Mouse (Mus musculus): ENCODE data around the gene Entpd2. TPM values are rescaled to one million over a fixed set of nuclear protein-coding genes. Genes with fewer than 3 reads are reported as not detected.
A peak's percentile ranks its signal among the peaks of the same experiment; 100 is the strongest.

The Entpd2 gene
- total RNA-seq, 2 experiments from 2014 or later = 14.9 to 16.1 TPM

DNA sequence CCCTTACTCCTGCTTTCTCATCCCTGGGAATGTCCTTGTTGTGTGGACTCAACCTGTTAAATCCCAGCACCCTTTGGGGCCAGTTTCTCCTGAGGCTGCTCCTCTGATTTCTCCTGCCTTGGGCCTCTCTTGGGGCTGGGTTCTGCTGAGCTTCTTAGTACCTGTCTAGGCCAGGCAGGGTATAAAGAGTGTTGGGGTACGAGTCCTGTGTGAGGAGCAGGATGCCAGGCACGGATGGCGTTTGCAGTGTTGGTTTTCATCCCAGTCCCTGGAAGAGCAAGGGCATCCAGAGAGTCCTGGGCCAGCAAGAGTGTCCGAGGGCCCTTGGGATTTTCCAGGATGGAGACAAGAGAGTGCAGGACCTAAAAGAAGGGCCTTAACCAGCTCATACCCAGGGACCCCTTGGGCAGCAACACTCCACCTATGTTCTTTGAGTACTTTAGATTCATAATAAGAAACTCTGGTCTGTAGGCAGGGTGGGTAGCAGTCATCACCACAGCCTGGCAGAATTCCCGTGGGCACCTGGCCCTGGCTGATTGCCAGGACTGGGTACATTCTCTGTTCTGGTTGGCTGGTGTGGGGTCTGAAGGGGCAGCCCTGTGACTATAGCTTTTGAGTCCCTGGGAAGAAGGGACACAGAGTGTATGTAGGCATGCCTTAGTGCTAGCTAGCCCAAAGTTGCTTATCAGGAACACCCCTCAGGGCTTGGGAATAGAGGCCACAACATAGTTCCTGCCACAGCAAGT lies 33.9 kb downstream of the Entpd2 start:
- peak in 1 of 2 experiments; percentile 18 for DNase-seq

DNA sequence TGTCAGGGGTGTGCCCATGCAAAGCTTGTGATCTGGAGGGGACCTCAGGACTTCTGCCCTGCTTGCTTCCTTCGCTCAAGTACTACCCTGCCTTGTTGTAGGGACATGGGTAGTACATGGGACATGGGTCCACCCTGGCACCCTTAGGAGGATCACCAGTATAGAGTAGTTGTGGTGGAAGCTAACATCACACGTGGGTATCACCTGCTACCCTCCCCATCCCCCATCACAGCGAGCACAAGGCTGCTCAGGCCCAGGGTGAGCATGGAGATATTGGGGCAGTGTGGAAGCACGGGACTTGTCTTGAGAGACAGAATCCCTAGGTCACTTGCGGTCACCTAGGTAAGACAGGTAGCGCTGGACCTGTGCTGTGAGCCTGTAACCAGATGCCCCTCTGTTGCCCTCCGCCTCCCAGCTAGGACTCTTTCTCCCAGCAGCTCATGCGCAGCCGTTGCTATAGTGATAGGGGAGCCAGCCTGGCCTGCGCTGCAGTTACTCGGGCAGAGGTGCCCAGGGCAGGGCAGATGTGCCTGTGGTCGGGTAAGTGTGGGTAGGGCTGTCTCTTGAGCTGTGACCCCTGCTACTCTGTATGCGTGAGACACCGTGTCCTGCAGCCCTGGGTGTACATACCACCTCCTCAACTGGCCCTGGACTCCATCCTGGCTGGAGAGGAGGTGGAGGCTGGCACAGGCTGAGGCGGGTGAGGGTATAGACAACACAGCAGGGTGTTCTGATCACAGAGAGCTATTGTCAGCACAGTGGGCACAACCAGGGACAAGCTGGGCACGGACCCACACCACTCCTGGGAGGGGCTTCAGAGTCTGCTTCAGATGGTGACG lies 34.9 kb downstream of the Entpd2 start:
- DNase-seq = peak; percentile 59 to 61

DNA sequence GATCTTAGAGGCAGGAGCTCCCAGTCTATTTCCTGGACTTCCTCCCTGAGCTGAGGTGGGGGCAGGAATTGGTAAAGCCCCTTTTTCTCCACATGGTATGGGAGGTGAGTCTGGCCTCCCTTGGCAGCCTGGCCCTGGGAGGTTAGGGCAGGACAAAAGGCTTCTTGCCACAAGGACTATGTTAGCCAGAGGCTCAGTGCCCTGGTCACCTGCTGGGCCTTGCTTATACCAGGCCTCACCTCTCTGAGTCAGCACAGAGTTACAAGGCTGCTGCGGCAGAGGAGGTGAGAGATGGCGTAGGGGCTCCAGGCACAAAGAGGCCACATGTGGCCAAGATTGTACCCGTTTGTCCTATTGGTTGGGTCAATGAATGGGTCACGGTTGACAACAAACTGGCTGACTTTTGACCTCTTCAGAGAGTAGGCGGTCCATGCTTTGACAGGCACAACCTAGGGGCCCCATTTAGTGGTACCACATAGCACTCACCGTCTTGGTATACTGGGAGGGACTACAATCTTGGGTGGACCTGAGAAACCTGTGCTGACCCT lies 35.7 kb downstream of the Entpd2 start:
- DNase-seq = no peak

DNA sequence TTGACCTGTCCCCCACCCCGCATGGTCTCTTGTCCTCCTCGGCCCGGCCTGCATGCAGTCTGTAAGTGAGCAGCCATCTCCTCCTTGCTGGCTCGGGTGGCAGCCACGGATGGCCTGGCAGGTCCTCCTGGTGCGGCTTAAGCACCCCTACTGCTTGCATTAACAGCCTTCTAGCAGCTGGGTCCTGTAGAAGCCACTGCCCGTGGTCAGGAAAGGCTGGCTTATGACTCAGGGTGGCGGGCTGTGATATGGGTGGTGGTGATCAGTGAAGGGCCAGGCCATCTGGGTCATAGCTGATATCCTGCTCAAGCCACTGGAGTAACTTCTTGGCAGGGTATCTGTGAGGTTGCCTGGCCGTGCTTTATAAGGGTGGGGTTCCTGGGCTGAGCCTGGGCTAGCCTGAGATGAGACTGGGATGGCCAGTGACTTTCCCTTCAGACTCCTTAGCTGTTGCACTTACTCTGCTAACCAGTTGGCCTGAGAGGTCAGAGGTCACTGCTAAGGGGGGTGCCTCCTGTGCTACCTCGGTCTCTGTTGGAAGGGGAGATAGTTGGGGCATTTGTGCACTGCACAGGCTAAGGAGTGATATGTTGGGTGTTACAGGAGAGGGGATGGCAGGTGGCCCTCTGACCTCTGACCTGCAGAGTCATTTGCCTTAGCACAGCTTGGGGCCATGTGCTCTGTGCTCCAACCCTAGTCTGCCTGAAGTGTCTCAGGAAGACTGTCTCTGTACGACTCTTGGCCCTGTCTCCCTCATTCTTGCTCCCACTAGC lies 36.8 kb downstream of the Entpd2 start:
- DNase-seq = no peak

DNA sequence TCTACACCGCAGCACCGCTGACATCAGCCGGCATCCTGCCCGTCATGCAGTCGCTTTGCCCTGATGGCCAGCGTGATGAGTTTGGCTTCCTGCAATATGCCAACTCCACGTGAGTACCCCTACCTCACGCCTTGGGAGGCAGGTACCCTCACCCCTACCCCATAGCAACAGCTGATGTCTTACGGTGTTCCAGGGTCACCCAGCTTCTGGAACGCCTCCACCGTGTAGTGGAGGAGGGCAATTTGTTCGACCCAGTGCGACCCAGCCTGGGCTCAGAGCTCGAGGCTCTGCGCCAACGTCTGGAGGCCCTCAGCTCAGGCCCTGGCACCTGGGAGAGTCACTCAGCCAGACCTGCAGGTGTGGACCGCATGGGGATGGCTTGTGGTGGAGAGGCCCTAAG lies 37.4 kb downstream of the Entpd2 start:
- no peak for DNase-seq

DNA sequence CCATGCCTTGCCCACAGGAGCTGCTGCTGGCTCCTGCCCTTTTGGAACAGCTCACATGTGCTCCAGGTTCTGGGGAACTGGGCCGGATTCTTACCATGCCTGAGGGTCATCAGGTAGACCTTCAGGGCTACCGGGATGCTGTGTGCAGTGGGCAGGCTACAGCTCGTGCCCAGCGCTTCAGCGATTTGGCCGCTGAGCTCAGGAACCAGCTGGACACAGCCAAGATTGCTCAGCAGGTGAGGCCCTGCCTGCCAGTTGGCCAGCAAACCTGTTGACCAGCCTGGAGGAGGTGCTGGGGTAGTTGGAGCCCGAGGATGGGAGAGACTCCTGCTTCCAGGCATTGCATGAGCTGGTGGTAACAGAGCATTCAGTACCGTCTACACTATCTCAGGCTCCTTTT lies 38.6 kb downstream of the Entpd2 start:
- DNase-seq = no peak

DNA sequence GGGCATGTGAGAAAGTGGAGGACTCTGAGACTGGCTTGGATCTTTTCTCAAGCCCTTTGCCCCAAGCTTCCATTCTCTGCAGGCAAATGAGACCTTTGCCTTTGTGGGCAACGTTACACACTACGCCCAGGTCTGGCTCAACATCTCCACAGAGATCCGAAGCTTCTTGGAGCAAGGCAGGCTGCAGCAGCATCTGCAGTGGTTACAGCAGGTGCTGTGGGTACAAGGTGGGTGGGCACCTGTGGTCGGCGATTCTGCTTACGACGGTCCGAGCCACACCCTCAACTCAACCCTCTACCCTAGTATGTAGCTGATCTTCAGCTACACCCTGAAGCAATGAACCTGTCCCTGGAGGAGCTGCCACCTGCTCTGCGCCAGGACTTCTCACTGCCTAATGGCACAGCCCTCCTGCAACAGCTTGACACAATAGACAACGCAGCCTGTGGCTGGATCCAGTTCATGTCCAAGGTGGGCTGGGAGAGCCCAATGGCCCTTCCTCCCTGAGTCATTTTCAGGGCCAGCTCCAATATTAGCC lies 40.7 kb downstream of the Entpd2 start:
- no peak for DNase-seq

DNA sequence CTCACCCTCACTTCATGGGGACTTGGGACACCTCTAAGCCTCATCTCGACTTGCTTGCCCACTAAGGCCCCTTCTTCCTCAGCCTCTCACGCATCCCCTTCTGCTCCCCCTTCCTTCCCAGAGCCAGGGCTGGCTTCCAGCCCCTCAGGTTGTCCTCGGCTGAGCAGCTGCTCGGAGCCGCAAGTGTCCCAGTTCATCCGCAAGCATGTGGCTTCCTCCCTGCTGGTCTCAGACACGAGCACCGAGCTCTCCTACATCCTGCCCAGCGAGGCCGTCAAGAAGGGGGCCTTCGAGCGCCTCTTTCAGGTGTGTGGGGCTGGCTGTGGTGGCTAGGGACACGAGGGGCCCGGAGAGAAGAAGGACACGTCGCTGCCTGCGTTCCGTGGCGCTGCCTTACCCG lies 45.4 kb downstream of the Entpd2 start:
- no peak for DNase-seq

DNA sequence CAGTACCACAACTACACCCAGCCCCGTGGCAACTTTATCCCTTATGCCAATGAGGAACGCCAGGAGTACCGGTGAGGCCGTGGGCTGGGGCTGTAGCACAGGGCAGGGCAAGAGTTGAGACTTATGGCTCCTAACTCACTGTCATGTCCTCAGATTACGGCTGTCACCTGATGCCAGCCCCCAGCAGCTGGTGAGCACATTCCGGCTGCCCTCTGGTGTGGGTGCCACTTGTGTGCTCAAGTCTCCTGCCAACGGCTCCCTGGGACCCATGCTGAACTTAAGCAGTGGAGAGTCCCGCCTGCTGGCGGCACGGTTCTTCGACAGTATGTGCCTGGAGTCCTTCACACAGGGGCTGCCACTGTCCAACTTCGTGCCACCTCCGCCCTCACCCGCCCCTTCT lies 47.0 kb downstream of the Entpd2 start:
- no peak for DNase-seq

Small RNA genes within 50 kb of the gene (microRNA-seq; reads per million reads assigned to microRNA genes)
- gene Mir3087 = 5.3 to 7.8 reads per million in 2 experiments

Other genes starting within 250 kb of the Entpd2 start
- 10 to 100 TPM; 21.3 to 21.5 TPM for gene Nrarp, start 215.1 kb upstream of the Entpd2 start, total RNA-seq (2021)
- 1 to 10 TPM; 1.3 to 1.8 TPM for gene Tor4a, start 199.0 kb upstream of the Entpd2 start, total RNA-seq (2021)
- 10 to 100 TPM; 55.1 to 58.1 TPM for gene Nelfb, start 184.4 kb upstream of the Entpd2 start, total RNA-seq (2021)
- gene Stpg3, start 181.2 kb upstream of the Entpd2 start, total RNA-seq (2021) = not detected
- not detected for gene Fam166a, start 177.1 kb upstream of the Entpd2 start, total RNA-seq (2021)
- 100 to 1,000 TPM; 309 to 323 TPM for gene Tubb4b, start 171.2 kb upstream of the Entpd2 start, total RNA-seq (2021)
- not detected for gene Slc34a3, start 161.5 kb upstream of the Entpd2 start, total RNA-seq (2021)
- not detected for gene Rnf224, start 159.1 kb upstream of the Entpd2 start, total RNA-seq (2021)
- gene Rnf208, start 153.6 kb upstream of the Entpd2 start, total RNA-seq (2021) = 100 to 1,000 TPM; 223 to 232 TPM
- not detected for gene Cysrt1, start 153.4 kb upstream of the Entpd2 start, total RNA-seq (2021)
- 1 to 10 TPM; 2.2 to 4.4 TPM for gene AL732309.1, start 149.0 kb upstream of the Entpd2 start, total RNA-seq (2021)
- 10 to 100 TPM; 35.5 to 40.4 TPM for gene Tmem203, start 140.4 kb upstream of the Entpd2 start, total RNA-seq (2021)
- gene Tprn, start 133.3 kb upstream of the Entpd2 start, total RNA-seq (2021) = 10 to 100 TPM; 19.4 to 23.1 TPM
- gene Ssna1, start 123.4 kb upstream of the Entpd2 start, total RNA-seq (2021) = 10 to 100 TPM; 65.0 to 69.4 TPM
- 10 to 100 TPM; 83.0 to 83.3 TPM for gene Anapc2, start 123.4 kb upstream of the Entpd2 start, total RNA-seq (2021)
- gene Tmem210, start 107.7 kb upstream of the Entpd2 start, total RNA-seq (2021) = not detected
- not detected for gene Lrrc26, start 106.0 kb upstream of the Entpd2 start, total RNA-seq (2021)
- gene Grin1, start 76.7 kb upstream of the Entpd2 start, total RNA-seq (2021) = 100 to 1,000 TPM; 420 to 431 TPM
- gene Man1b1, start 63.5 kb upstream of the Entpd2 start, total RNA-seq (2021) = 10 to 100 TPM; 50.6 to 52.3 TPM
- gene Dpp7, start 39.5 kb upstream of the Entpd2 start, total RNA-seq (2021) = 10 to 100 TPM; 26.1 to 38.4 TPM
- 10 to 100 TPM; 10.8 to 13.8 TPM for gene Uap1l1, start 30.2 kb upstream of the Entpd2 start, total RNA-seq (2021)
- gene Sapcd2, start 23.6 kb upstream of the Entpd2 start, total RNA-seq (2021) = 1 to 10 TPM; 3.7 to 4.6 TPM
- 100 to 1,000 TPM; 422 to 431 TPM for gene Npdc1, start 3.5 kb downstream of the Entpd2 start, total RNA-seq (2021)
- under 1 TPM; 0.87 to 0.94 TPM for gene Fut7, start 27.4 kb downstream of the Entpd2 start, total RNA-seq (2021)
- 100 to 1,000 TPM; 147 to 167 TPM for gene Abca2, start 32.8 kb downstream of the Entpd2 start, total RNA-seq (2021)
- under 1 TPM in 1 of 2 experiments, not detected in 1; 0.66 TPM for gene Clic3, start 61.0 kb downstream of the Entpd2 start, total RNA-seq (2021)
- gene Paxx, start 65.2 kb downstream of the Entpd2 start, total RNA-seq (2021) = 10 to 100 TPM; 46.2 to 62.8 TPM
- gene Ptgds, start 74.2 kb downstream of the Entpd2 start, total RNA-seq (2021) = 100 to 1,000 TPM; 435 to 800 TPM
- gene Lcn12, start 98.0 kb downstream of the Entpd2 start, total RNA-seq (2021) = not detected
- gene Fbxw5, start 104.9 kb downstream of the Entpd2 start, total RNA-seq (2021) = 100 to 1,000 TPM; 115 to 116 TPM
- gene C8g, start 105.8 kb downstream of the Entpd2 start, total RNA-seq (2021) = 1 to 10 TPM in 1 of 2 experiments, under 1 TPM in 1; 0.88 to 1.5 TPM
- 10 to 100 TPM; 11.9 to 12.6 TPM for gene Traf2, start 151.1 kb downstream of the Entpd2 start, total RNA-seq (2021)
- 100 to 1,000 TPM; 200 to 212 TPM for gene Edf1, start 162.0 kb downstream of the Entpd2 start, total RNA-seq (2021)
- 1 to 10 TPM; 3.1 to 3.2 TPM for gene Mamdc4, start 179.0 kb downstream of the Entpd2 start, total RNA-seq (2021)
- 10 to 100 TPM; 62.5 to 68.3 TPM for gene Phpt1, start 179.3 kb downstream of the Entpd2 start, total RNA-seq (2021)
- 100 to 1,000 TPM in 1 of 2 experiments, 10 to 100 TPM in 1; 96.4 to 117 TPM for gene Ajm1, start 185.9 kb downstream of the Entpd2 start, total RNA-seq (2021)
- 100 to 1,000 TPM; 142 to 155 TPM for gene Rabl6, start 212.6 kb downstream of the Entpd2 start, total RNA-seq (2021)
- not detected for gene Ccdc183, start 221.8 kb downstream of the Entpd2 start, total RNA-seq (2021)
- 10 to 100 TPM; 13.1 to 16.6 TPM for gene Tmem141, start 226.1 kb downstream of the Entpd2 start, total RNA-seq (2021)
- gene Fcna, start 232.2 kb downstream of the Entpd2 start, total RNA-seq (2021) = under 1 TPM; 0.32 to 0.43 TPM